Mouse (Mus musculus): ENCODE measurements around the gene Myo15b.

GRCm38 (mm10) chr11:115898446-115898845 is 40.2 kb downstream of the Myo15b start:
- TF ChIP-seq POLR2A (IDR thresholded peaks at IDR 0.05; ENCODE audit: insufficient read depth, low read depth, low read length): no peak
- no peak for TF ChIP-seq CTCF (IDR thresholded peaks at IDR 0.05; ENCODE audit: insufficient read depth, low read depth, low read length)

Data from olfactory bulb, adult 2 months (tissue).